In the genomic region with DNA sequence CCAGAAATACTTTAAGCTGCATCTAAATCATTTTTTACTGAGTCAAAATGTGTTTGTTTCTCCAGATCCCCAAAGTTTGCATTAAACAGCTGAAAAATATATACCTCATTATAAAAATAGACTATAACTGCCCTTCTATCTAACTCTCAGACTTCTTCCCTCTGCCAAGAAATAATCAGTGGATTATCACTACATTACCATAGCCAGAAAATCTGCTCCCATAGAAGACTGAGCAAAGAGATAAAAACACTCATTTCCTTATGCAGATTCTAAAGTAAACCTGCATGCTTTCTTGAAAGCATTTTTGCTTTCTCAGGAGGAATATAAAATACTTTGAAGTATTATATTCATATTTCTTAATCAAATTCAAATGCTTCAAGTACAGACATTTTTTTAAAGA, we compare ENCODE assay signal across 28 mouse cellular contexts.
"Had no signal": no experiment of that assay in that cellular context is flagged by ENCODE, and none has a peak within 500 bp of the region (broad histone marks: within the 10 kb centered on the region; RNA-seq: fewer than 3 reads in every experiment).

No protein-coding gene starts in this region.

- H3K9me3 ChIP-seq: embryonic facial prominence, embryonic 10.5 days; embryonic facial prominence, embryonic 12.5 days; embryonic facial prominence, embryonic 13.5 days; embryonic facial prominence, embryonic 15.5 days; forebrain, embryonic 10.5 days; forebrain, embryonic 12.5 days; forebrain, embryonic 13.5 days; forebrain, embryonic 15.5 days; heart, embryonic 10.5 days had no signal

- H3K27ac ChIP-seq: embryonic facial prominence, embryonic 10.5 days; embryonic facial prominence, embryonic 12.5 days; embryonic facial prominence, embryonic 13.5 days; embryonic facial prominence, embryonic 15.5 days; forebrain, embryonic 10.5 days; forebrain, embryonic 12.5 days; forebrain, embryonic 13.5 days; forebrain, embryonic 15.5 days; gastrocnemius, adult 2 months; heart, adult 2 months; heart, embryonic 10.5 days had no signal

- H3K27me3 ChIP-seq: embryonic facial prominence, embryonic 12.5 days; embryonic facial prominence, embryonic 13.5 days; embryonic facial prominence, embryonic 15.5 days; forebrain, embryonic 12.5 days; forebrain, embryonic 13.5 days; forebrain, embryonic 15.5 days had no signal

- H3K4me3 ChIP-seq: embryonic facial prominence, embryonic 10.5 days; embryonic facial prominence, embryonic 12.5 days; embryonic facial prominence, embryonic 13.5 days; embryonic facial prominence, embryonic 15.5 days; erythroblast, embryonic 14.5 days; forebrain, embryonic 10.5 days; forebrain, embryonic 12.5 days; forebrain, embryonic 13.5 days; forebrain, embryonic 15.5 days; gastrocnemius, adult 2 months; heart, adult 2 months; heart, embryonic 10.5 days had no signal

- ATAC-seq: forebrain, embryonic 13.5 days; forebrain, embryonic 14.5 days; forebrain, embryonic 15.5 days; forebrain, embryonic 16.5 days; forebrain, postnatal 0 days had no signal

- H3K9ac ChIP-seq: embryonic facial prominence, embryonic 12.5 days; embryonic facial prominence, embryonic 13.5 days; embryonic facial prominence, embryonic 15.5 days; forebrain, embryonic 12.5 days; forebrain, embryonic 13.5 days; forebrain, embryonic 15.5 days; forebrain, postnatal 0 days had no signal

- H3K36me3 ChIP-seq: embryonic facial prominence, embryonic 10.5 days; embryonic facial prominence, embryonic 12.5 days; embryonic facial prominence, embryonic 13.5 days; embryonic facial prominence, embryonic 15.5 days; forebrain, embryonic 10.5 days; forebrain, embryonic 12.5 days; forebrain, embryonic 15.5 days; heart, embryonic 10.5 days had no signal

- DNase-seq: cerebellum, adult 9-10 months; cerebellum, adult 9-11 months; cerebellum, postnatal 10 days; cerebellum, postnatal 14 days; cerebellum, postnatal 25 days; cerebellum, postnatal 36 days; embryo, embryonic 11 days; forebrain, postnatal 0 days; gastrocnemius, adult 2 months; gastrocnemius, postnatal 10 days; gastrocnemius, postnatal 14 days; gastrocnemius, postnatal 25 days; gastrocnemius, postnatal 36 days; heart, adult 11 months; heart, adult 18-20 months; heart, adult 2 months had no signal

- H3K4me1 ChIP-seq: embryonic facial prominence, embryonic 10.5 days; embryonic facial prominence, embryonic 12.5 days; embryonic facial prominence, embryonic 13.5 days; embryonic facial prominence, embryonic 15.5 days; forebrain, embryonic 10.5 days; forebrain, embryonic 12.5 days; forebrain, embryonic 13.5 days; forebrain, embryonic 15.5 days; heart, embryonic 10.5 days had no signal
